Mouse (Mus musculus) E14TG2a.4 (cell line): ENCODE measurements around the gene Oog3.

Source experiments
- CTCF ChIP-seq: conservative IDR thresholded peaks from 2 replicates; pipeline ENCODE4 v1.5.1; 2014; ENCODE audit warnings: low read length
- NANOG ChIP-seq: IDR thresholded peaks from 2 replicates; pipeline ENCODE4 v1.6.1; 2014; ENCODE audit warnings: borderline replicate concordance, low read length, mixed read lengths
- POU5F1 ChIP-seq: IDR thresholded peaks from 2 replicates; pipeline ENCODE4 v1.6.1; 2014; ENCODE audit warnings: low read length, borderline replicate concordance

DNA sequence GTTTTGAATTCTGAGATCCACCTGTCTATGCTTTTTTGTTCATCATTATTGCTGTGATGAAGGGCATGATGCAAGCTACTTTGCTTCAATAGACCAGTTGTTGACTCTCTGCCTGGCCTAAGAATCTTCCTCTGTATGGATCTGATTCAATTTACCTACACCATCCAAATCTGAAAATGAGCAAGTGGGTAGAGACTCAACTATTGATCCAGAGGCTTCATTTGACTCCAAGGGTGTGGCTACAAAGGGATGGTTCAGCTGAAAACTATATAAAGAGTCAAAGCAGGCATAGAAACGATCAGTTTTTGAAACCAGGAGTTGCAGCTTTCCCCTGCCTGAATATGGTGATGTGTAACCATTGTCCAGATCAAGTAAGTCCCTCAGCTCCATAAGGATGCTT lies 28.0 kb upstream of the Oog3 start, which contains the start of gene Oog2:
- TF ChIP-seq CTCF (no peak), POU5F1 (no peak), NANOG (no peak)
